In the genomic region with DNA sequence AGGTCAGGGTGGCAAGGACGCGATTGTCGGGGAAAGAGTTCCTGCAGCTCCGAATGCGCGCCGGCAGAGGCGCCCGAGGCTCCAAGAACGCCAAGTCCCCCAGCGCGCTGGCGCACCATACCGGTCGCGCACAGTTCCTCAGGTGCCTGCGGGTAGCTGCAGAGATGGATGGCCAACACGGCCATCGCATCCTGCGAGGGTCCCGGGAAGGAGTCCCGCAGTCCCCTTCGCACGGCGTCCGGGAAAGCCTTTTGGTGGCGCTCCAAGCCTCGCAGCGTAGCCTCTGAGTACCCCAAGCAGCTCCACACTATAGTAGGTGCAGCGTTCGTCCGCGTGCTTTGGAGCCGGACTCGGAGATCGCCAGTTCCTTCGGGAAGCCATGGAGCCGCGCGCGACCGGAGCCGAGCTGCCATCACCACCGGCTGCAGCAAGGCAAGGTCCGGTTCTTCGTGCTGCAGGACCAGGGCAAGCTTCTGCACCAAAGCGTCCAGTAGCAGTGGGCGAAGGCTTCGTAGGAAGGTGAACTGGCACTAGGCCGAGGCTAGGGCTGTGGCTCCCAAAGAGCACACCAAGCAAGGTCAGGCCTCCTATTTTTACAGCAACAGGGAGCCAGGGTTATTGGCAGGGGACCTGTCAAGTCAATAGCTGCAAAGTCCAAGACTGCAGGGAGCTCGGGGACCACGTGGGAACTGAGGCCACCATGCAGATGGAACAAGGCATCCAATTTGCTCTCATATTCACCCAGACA, we compare ENCODE assay signal across 7 mouse cellular contexts. TPM values are rescaled to one million over a fixed set of nuclear protein-coding genes. Genes with fewer than 3 reads are reported as not detected.
DNase-seq lines count a peak whose midpoint lies in the region; ATAC-seq and TF ChIP-seq lines count a peak whose summit lies in the region.

No protein-coding gene starts in this region.

- TF ChIP-seq CTCF in testis, adult 2 months (IDR thresholded peaks at IDR 0.05; ENCODE audit: control insufficient read depth, insufficient read depth, insufficient replicate concordance, low read depth, low read length) = peak; percentile 34; the same call in 1 of the 2 replicates

- ATAC-seq in midbrain, embryonic 12.5 days (ENCODE audit: low FRiP score, low read depth) = no peak

- no peaks in the 10 kb centered on the region for H3K9me3 ChIP-seq in midbrain, embryonic 12.5 days

- H3K27ac ChIP-seq in testis, adult 2 months (ENCODE audit: control insufficient read depth, insufficient read depth, low read depth, low read length) = no peak overlapping the region
- no peak overlapping the region for H3K27ac ChIP-seq in midbrain, embryonic 12.5 days (replicated peaks)

- H3K4me3 ChIP-seq in testis, adult 2 months (ENCODE audit: control insufficient read depth, low read depth, low read length) = peak overlapping the region; percentile 0; the same call in 1 of the 2 replicates
- H3K4me3 ChIP-seq in midbrain, embryonic 12.5 days = peak overlapping the region; percentile 37

- peak overlapping the region; percentile 37 for H3K9ac ChIP-seq in midbrain, embryonic 12.5 days (replicated peaks)

- no peak for DNase-seq in testis, postnatal 14 days (ENCODE audit: low spot score)
- DNase-seq in embryo, embryonic 11 days = peak; percentile 84
- DNase-seq in heart, postnatal 10 days = peak; percentile 52 to 62
- DNase-seq in left cerebral cortex, postnatal 14 days (ENCODE audit: low spot score in 2 of 2) = peak; percentile 37 to 62
- DNase-seq in telencephalon, adult 2 months (ENCODE audit: low read depth, low spot score) = peak; percentile 50

- intact Hi-C loops in heart, postnatal 10 days (cut with DNase I) = no loop called here
- intact Hi-C loops in left cerebral cortex, postnatal 14 days (cut with DNase I) = no loop called here

- H3K36me3 ChIP-seq in testis, adult 2 months (ENCODE audit: control insufficient read depth, insufficient read depth, low read length) = no peaks in the 10 kb centered on the region
- H3K36me3 ChIP-seq in midbrain, embryonic 12.5 days = no peaks in the 10 kb centered on the region

- H3K27me3 ChIP-seq in testis, adult 2 months (ENCODE audit: control insufficient read depth, insufficient read depth, low read length) = no peaks in the 10 kb centered on the region
- peaks cover 34% of the 10 kb centered on the region for H3K27me3 ChIP-seq in midbrain, embryonic 12.5 days

- WGBS in midbrain, embryonic 12.5 days = 7% methylated on average over 52 of the region's 52 CpGs

- no peak for TF ChIP-seq POLR2A in testis, adult 2 months (IDR thresholded peaks at IDR 0.05; ENCODE audit: control insufficient read depth, low read depth, low read length)

- H3K4me2 ChIP-seq in midbrain, embryonic 12.5 days (replicated peaks) = peak overlapping the region; percentile 72

- peaks cover 13% of the 10 kb centered on the region for H3K4me1 ChIP-seq in testis, adult 2 months (ENCODE audit: control insufficient read depth, insufficient read depth, low read length)
- peaks cover 8% of the 10 kb centered on the region; the same call in 1 of the 2 replicates for H3K4me1 ChIP-seq in midbrain, embryonic 12.5 days

RNA-seq across cellular contexts. Expression of a gene that starts 20.4 kb away (rescaled TPM):
- 104 and 150 TPM in 2 replicates for polyA plus RNA-seq in testis, adult 2 months (2012; rRNA removed)
- total RNA-seq in heart, postnatal 10 days (2021) = 100 to 1,000 TPM; 199 to 207 TPM
- 100 to 1,000 TPM; 239 to 244 TPM for total RNA-seq in left cerebral cortex, postnatal 14 days (2021)
- polyA plus RNA-seq in midbrain, embryonic 12.5 days (2016; fragmentation: Nextera tagmentation; extraction: Ambion mirVana) = 310 and 329 TPM in 2 replicates

RNA-seq across cellular contexts. Expression of a gene that starts 21.3 kb away (rescaled TPM):
- 245 and 266 TPM in 2 replicates for polyA plus RNA-seq in testis, adult 2 months (2012; rRNA removed)
- 10 to 100 TPM; 53.7 to 63.9 TPM for total RNA-seq in heart, postnatal 10 days (2021)
- total RNA-seq in left cerebral cortex, postnatal 14 days (2021) = 10 to 100 TPM; 23.9 to 25.4 TPM
- 101 and 103 TPM in 2 replicates for polyA plus RNA-seq in midbrain, embryonic 12.5 days (2016; fragmentation: Nextera tagmentation; extraction: Ambion mirVana)

RNA-seq across cellular contexts. Expression of a gene that starts 51.9 kb away (rescaled TPM):
- 2.6 and 3.8 TPM in 2 replicates for polyA plus RNA-seq in testis, adult 2 months (2012; rRNA removed)
- under 1 TPM; 0.30 to 0.65 TPM for total RNA-seq in heart, postnatal 10 days (2021)
- total RNA-seq in left cerebral cortex, postnatal 14 days (2021) = under 1 TPM; 0.19 to 0.33 TPM
- polyA plus RNA-seq in midbrain, embryonic 12.5 days (2016; fragmentation: Nextera tagmentation; extraction: Ambion mirVana) = 0.34 and 0.97 TPM in 2 replicates
